Mouse (Mus musculus) limb, embryonic 15.5 days (tissue): ENCODE measurements at regions not wholly inside any gene's neighbourhood (a gene's known extent, or its start where the extent isn't known, plus 50 kb on each side); places are given as distances from the start of the nearest gene placed in this dataset.

ENCODE experiments used
- ATAC-seq: fragments of 200-750 bp; cut with Nextera tagmentation; 2 replicates; pipeline ENCODE4 v1.8.0; 2017; ENCODE audit warnings: low read depth, moderate TSS enrichment; ENCODE audit not compliant: insufficient number of reproducible peaks, low FRiP score, low TSS enrichment
- H3K27ac ChIP-seq: fragments of 300-500 bp; sonication (generic); 2 replicates; pipeline ENCODE4 v1.5.1; 2015; ENCODE audit warnings: moderate library complexity, mild to moderate bottlenecking, inconsistent platforms
- H3K27me3 ChIP-seq: fragments of 300-500 bp; sonication (generic); 2 replicates; pipeline ENCODE4 v1.6.1; 2015; ENCODE audit warnings: inconsistent platforms
- H3K36me3 ChIP-seq: fragments of 300-500 bp; sonication (generic); 2 replicates; pipeline ENCODE4 v1.6.1; 2015; ENCODE audit warnings: inconsistent platforms
- H3K4me1 ChIP-seq: fragments of 300-500 bp; sonication (generic); 2 replicates; pipeline ENCODE4 v1.6.1; 2015; ENCODE audit warnings: inconsistent platforms
- H3K4me2 ChIP-seq: fragments of 300-500 bp; sonication (generic); 2 replicates; pipeline ENCODE4 v1.6.1; 2015; ENCODE audit warnings: mild to moderate bottlenecking, inconsistent platforms
- H3K4me3 ChIP-seq: fragments of 300-500 bp; sonication (generic); 2 replicates; pipeline ENCODE4 v1.5.1; 2015; ENCODE audit warnings: mild to moderate bottlenecking, inconsistent platforms
- H3K9ac ChIP-seq: fragments of 300-500 bp; sonication (generic); 2 replicates; pipeline ENCODE4 v1.6.1; 2015; ENCODE audit warnings: inconsistent platforms
- H3K9me3 ChIP-seq: fragments of 300-500 bp; sonication (generic); 2 replicates; pipeline ENCODE4 v1.6.1; 2016; ENCODE audit warnings: inconsistent platforms
- WGBS: fragments of 180-500 bp; shearing (Covaris S2); methylation state at CpG from one replicate; pipeline ENCODE4 v1.1.7; 2015; 5-methylcytosine and 5-hydroxymethylcytosine counted together

- no peaks in the 10 kb centered on the region for H3K27me3 ChIP-seq
- no peaks in the 10 kb centered on the region for H3K4me1 ChIP-seq
- no peak overlapping the region for H3K4me3 ChIP-seq
- ATAC-seq, result no peak
- H3K4me2 ChIP-seq, result no peak overlapping the region
- H3K27ac ChIP-seq, result no peak overlapping the region
- WGBS, result 91% methylated on average over 6 of the region's 6 CpGs
- H3K36me3 ChIP-seq, result no peaks in the 10 kb centered on the region
- no peaks in the 10 kb centered on the region for H3K9me3 ChIP-seq
- H3K9ac ChIP-seq, result no peak overlapping the region
These were observed 570.5 kb downstream of the Lmo7 start for GRCm38 (mm10) chr14:102300251-102300650.

- no peaks in the 10 kb centered on the region for H3K9me3 ChIP-seq
- no peaks in the 10 kb centered on the region for H3K4me1 ChIP-seq
- WGBS, result 91% methylated on average over 1 of the region's 1 CpGs
- H3K27ac ChIP-seq, result no peak overlapping the region
- H3K4me3 ChIP-seq, result no peak overlapping the region
- ATAC-seq, result no peak
- no peaks in the 10 kb centered on the region for H3K27me3 ChIP-seq
- H3K36me3 ChIP-seq, result no peaks in the 10 kb centered on the region
- no peak overlapping the region for H3K4me2 ChIP-seq
- H3K9ac ChIP-seq, result no peak overlapping the region
These were observed 561.6 kb downstream of the Lmo7 start for GRCm38 (mm10) chr14:102291361-102291760.

DNA sequence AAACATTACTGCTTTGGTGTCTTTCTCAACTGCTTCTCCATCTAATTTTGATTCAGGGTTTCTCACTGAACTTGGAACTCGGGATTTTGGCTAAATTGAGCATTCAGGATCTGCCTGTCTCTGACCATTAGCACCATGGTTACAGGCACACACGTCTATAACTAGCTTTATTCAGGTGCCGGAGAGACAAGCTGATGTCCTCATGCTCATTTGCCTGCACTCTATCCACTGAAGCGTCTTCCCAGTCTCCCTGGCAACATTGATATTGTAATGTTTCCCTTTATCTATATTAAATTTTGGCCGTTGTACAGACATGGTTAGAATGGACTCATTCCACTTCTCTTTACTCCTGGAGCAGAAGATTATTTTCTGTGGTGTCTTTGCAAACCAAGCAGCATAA is 520.3 kb downstream of the Lmo7 start:
- WGBS, result 81% methylated on average over 5 of the region's 5 CpGs
- no peaks in the 10 kb centered on the region for H3K27me3 ChIP-seq
- no peak for ATAC-seq

DNA sequence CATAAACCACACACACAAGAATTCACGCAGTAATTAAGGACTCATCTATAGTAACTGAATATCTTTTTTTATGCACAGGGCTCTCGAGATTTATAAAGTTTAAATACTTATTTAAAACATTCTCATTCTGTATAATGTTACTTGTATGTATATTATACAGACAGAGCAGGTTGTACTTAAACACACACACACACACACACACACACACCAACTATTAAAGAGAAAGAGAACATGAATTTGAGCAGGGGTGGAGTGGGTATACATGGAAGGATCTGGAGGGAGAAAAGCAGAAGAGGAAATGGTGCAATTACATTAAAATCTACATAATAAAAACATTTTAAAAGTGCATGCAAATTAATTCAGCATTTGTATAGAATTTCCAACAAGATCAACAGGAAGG is 518.8 kb downstream of the Lmo7 start:
- Histone ChIP-seq H3K9ac (no peak overlapping the region), H3K4me1 (no peaks in the 10 kb centered on the region)

More for the DNA sequence above, 520.3 kb downstream of the Lmo7 start:
- no peak overlapping the region for H3K4me2 ChIP-seq
- no peaks in the 10 kb centered on the region for H3K9me3 ChIP-seq
- H3K27ac ChIP-seq, result no peak overlapping the region
- no peaks in the 10 kb centered on the region for H3K36me3 ChIP-seq
- H3K4me1 ChIP-seq, result no peaks in the 10 kb centered on the region
- H3K4me3 ChIP-seq, result no peak overlapping the region
- no peak overlapping the region for H3K9ac ChIP-seq

DNA sequence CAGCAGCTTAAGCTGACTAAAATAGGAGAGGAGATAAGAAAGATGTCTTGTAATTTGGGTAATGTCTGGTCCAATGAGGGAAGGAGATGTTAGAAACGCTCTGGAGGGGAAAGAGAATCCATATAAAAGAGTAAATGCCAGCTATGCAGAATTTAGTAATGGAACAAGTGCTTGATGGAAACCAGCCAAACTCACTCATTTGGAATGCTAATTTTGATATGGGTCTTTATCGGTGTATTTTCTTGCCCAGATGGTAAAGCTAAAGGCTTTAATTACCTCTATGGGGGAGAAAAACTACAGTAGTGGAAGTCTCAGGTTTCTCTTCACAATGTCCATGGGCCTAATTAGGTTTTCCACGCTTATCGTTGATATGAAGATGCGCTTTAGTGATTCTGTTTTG is 518.3 kb downstream of the Lmo7 start:
- no peak for ATAC-seq
- H3K9ac ChIP-seq, result no peak overlapping the region
- no peaks in the 10 kb centered on the region for H3K4me1 ChIP-seq
- 62% methylated on average over 5 of the region's 5 CpGs for WGBS
- H3K4me2 ChIP-seq, result no peak overlapping the region
- H3K4me3 ChIP-seq, result no peak overlapping the region
- no peak overlapping the region for H3K27ac ChIP-seq
- no peaks in the 10 kb centered on the region for H3K9me3 ChIP-seq
- no peaks in the 10 kb centered on the region for H3K36me3 ChIP-seq
- no peaks in the 10 kb centered on the region for H3K27me3 ChIP-seq

More for the DNA sequence above, 518.8 kb downstream of the Lmo7 start:
- ATAC-seq, result no peak
- Histone ChIP-seq H3K27me3 (no peaks in the 10 kb centered on the region), H3K4me2 (no peak overlapping the region), H3K9me3 (no peaks in the 10 kb centered on the region), H3K4me3 (no peak overlapping the region), H3K36me3 (no peaks in the 10 kb centered on the region), H3K27ac (no peak overlapping the region)
- 60% methylated on average over 2 of the region's 2 CpGs for WGBS

- no peaks in the 10 kb centered on the region for H3K36me3 ChIP-seq
- no peak overlapping the region for H3K4me3 ChIP-seq
- no peak overlapping the region for H3K4me2 ChIP-seq
- no peak overlapping the region for H3K9ac ChIP-seq
- H3K27ac ChIP-seq, result no peak overlapping the region
- WGBS, result 44% methylated on average over 4 of the region's 4 CpGs
- H3K27me3 ChIP-seq, result no peaks in the 10 kb centered on the region
- H3K4me1 ChIP-seq, result no peaks in the 10 kb centered on the region
- ATAC-seq, result no peak
- H3K9me3 ChIP-seq, result no peaks in the 10 kb centered on the region
These were observed 514.2 kb downstream of the Lmo7 start for GRCm38 (mm10) chr14:102243806-102244536.

GRCm38 (mm10) chr14:102216581-102217368 is 487.0 kb downstream of the Lmo7 start:
- ATAC-seq, result no peak
- no peak overlapping the region for H3K9ac ChIP-seq

DNA sequence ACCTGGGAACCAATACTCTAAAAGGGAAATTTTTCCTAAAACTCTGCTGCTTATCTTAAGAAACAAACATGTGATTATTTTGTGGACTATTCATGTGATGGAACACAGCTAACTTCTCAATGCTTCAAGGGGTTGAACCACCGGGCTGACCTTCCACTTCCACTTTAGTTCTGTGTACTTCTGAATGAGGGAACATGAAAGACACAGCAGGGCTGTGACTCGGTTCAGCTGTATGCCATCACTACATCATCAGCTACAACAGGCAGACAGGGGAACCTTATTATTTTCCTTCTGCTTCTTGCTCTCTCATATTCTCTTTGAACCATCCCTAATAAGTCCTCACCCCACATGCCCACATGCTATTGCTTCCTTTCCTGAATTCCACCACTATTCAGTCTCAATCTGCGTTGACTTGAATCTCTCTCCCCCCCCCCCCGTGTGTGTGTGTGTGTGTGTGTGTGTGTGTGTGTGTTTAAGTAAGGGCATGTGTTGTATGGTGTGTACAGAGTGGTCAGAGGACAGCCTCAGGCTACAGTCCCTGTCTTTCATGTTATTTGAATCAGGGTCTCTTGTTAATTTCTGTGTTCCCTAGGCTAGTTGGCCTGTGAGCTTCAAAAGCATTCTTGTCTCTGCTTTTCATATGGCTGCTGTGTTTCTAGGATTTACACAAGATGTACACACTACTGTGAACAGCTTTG is 485.7 kb downstream of the Lmo7 start:
- no peak overlapping the region for H3K4me2 ChIP-seq
- no peaks in the 10 kb centered on the region for H3K27me3 ChIP-seq
- H3K9ac ChIP-seq, result no peak overlapping the region
- H3K4me1 ChIP-seq, result no peaks in the 10 kb centered on the region
- 62% methylated on average over 4 of the region's 4 CpGs for WGBS
- no peaks in the 10 kb centered on the region for H3K36me3 ChIP-seq
- H3K4me3 ChIP-seq, result no peak overlapping the region
- no peaks in the 10 kb centered on the region for H3K9me3 ChIP-seq
- H3K27ac ChIP-seq, result no peak overlapping the region
- no peak for ATAC-seq

More at GRCm38 (mm10) chr14:102216581-102217368, 487.0 kb downstream of the Lmo7 start:
- 37% methylated on average over 7 of the region's 7 CpGs for WGBS
- no peak overlapping the region for H3K4me3 ChIP-seq
- no peaks in the 10 kb centered on the region for H3K4me1 ChIP-seq
- H3K9me3 ChIP-seq, result no peaks in the 10 kb centered on the region
- H3K27ac ChIP-seq, result no peak overlapping the region
- H3K27me3 ChIP-seq, result no peaks in the 10 kb centered on the region
- H3K36me3 ChIP-seq, result no peaks in the 10 kb centered on the region
- H3K4me2 ChIP-seq, result no peak overlapping the region

- no peak overlapping the region for H3K9ac ChIP-seq
- no peak overlapping the region for H3K4me2 ChIP-seq
- H3K27ac ChIP-seq, result no peak overlapping the region
- no peaks in the 10 kb centered on the region for H3K4me1 ChIP-seq
- 91% methylated on average over 2 of the region's 2 CpGs for WGBS
- ATAC-seq, result no peak
- no peaks in the 10 kb centered on the region for H3K36me3 ChIP-seq
- no peaks in the 10 kb centered on the region for H3K27me3 ChIP-seq
- H3K9me3 ChIP-seq, result no peaks in the 10 kb centered on the region
- H3K4me3 ChIP-seq, result no peak overlapping the region
These were observed 482.3 kb downstream of the Lmo7 start for GRCm38 (mm10) chr14:102212079-102212478.

- Histone ChIP-seq H3K9me3 (no peaks in the 10 kb centered on the region), H3K27me3 (no peaks in the 10 kb centered on the region), H3K4me2 (no peak overlapping the region), H3K4me1 (no peaks in the 10 kb centered on the region), H3K4me3 (no peak overlapping the region), H3K36me3 (no peaks in the 10 kb centered on the region), H3K27ac (no peak overlapping the region), H3K9ac (no peak overlapping the region)
- 86% methylated on average over 10 of the region's 10 CpGs for WGBS
- ATAC-seq, result no peak
These were observed 475.3 kb downstream of the Lmo7 start for GRCm38 (mm10) chr14:102204881-102205671.

GRCm38 (mm10) chr14:102199430-102199829 is 469.7 kb downstream of the Lmo7 start:
- Histone ChIP-seq H3K36me3 (no peaks in the 10 kb centered on the region), H3K4me3 (no peak overlapping the region), H3K27me3 (no peaks in the 10 kb centered on the region), H3K9me3 (no peaks in the 10 kb centered on the region), H3K4me1 (no peaks in the 10 kb centered on the region), H3K9ac (no peak overlapping the region), H3K4me2 (no peak overlapping the region), H3K27ac (no peak overlapping the region)
- WGBS, result 87% methylated on average over 6 of the region's 6 CpGs
- ATAC-seq, result no peak
